Mouse (Mus musculus) testis, postnatal 14 days (tissue): ENCODE measurements around the gene Slc25a39.
A peak's percentile ranks its signal among the peaks of the same experiment; 100 is the strongest.

Source experiments
- DNase-seq: peaks from one replicate; pipeline ENCODE4 v3.0.0; 2021; ENCODE audit warnings: low spot score

Gene Slc25a39

GRCm38 (mm10) chr11:102436471-102436790 is 28.7 kb upstream of the Slc25a39 start:
- no peak for DNase-seq

DNA sequence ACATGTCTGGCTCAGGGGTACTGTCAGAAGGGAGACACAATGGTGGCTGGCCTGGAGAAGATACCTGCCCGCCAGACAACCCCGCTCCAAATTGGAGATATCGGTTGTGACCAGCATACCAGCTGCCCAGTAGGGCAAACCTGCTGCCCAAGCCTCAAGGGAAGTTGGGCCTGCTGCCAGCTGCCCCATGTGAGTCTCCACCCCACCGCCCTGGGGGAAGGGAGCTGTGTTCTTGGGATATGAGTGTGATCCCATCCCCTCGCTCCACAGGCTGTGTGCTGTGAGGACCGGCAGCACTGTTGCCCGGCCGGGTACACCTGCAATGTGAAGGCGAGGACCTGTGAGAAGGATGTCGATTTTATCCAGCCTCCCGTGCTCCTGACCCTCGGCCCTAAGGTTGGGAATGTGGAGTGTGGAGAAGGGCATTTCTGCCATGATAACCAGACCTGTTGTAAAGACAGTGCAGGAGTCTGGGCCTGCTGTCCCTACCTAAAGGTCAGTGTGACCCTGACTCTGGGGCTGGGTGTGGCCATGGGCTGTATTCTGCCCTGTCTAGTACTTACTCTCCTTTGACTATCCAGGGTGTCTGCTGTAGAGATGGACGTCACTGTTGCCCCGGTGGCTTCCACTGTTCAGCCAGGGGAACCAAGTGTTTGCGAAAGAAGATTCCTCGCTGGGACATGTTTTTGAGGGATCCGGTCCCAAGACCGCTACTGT is 28.2 kb upstream of the Slc25a39 start:
- DNase-seq, result no peak

GRCm38 (mm10) chr11:102434816-102435705 is 27.3 kb upstream of the Slc25a39 start:
- no peak for DNase-seq

- DNase-seq, result peak; percentile 79
Observed at GRCm38 (mm10) chr11:102434406-102434805, 26.7 kb upstream of the Slc25a39 start.

DNA sequence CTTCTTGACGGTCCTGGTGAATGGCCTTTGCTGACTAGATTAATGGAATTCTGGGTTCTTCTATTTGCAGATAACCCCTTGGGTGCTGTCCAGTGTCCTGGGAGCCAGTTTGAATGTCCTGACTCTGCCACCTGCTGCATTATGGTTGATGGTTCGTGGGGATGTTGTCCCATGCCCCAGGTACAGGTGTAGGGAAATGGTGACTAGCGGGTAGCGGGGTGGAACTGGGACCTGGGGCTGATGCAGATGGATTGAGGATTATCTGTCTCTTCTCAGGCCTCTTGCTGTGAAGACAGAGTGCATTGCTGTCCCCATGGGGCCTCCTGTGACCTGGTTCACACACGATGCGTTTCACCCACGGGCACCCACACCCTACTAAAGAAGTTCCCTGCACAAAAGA is 26.1 kb upstream of the Slc25a39 start:
- DNase-seq, result no peak

GRCm38 (mm10) chr11:102432896-102433295 is 25.1 kb upstream of the Slc25a39 start:
- no peak for DNase-seq

GRCm38 (mm10) chr11:102432115-102432843 is 24.5 kb upstream of the Slc25a39 start:
- no peak for DNase-seq

- DNase-seq, result no peak
Observed at GRCm38 (mm10) chr11:102431728-102432114, 24.0 kb upstream of the Slc25a39 start.

DNA sequence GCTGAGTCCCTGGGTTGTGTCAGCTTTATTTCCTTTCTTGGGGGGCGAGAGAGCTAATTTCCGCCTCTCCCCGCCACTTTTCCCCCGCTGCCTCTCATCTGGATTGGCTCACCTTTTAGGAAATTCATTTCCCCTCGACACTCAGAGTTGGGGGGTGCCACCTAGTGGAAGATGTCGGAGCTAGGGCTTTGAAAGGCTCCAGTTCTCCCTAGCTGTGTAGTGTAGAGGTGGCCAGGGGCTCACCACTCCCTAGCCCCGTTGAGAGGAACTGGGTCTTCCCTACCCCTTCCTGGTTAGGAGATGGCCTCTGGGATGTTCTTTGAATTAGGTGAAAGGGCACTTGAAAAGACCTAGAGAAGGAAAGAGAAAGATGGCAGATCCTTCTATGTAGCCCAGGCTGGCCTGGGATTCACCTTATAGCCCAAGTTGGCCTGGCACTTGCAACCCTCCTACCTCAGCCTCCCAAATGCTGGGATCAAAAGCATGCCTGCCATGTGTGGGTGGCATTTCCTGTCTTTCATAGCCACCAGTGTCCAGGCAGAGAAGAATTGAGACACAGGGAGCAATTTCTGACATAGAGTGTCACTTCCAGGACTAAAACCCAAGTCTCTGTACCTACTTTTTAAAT is 23.4 kb upstream of the Slc25a39 start:
- no peak for DNase-seq

GRCm38 (mm10) chr11:102430121-102431017 is 22.6 kb upstream of the Slc25a39 start, which contains the start of gene Grn:
TSS of gene Grn (plus strand) at chr11:102430315.
- peak; percentile 90 for DNase-seq

- DNase-seq, result no peak
Observed at GRCm38 (mm10) chr11:102429551-102429950, 21.8 kb upstream of the Slc25a39 start.

DNA sequence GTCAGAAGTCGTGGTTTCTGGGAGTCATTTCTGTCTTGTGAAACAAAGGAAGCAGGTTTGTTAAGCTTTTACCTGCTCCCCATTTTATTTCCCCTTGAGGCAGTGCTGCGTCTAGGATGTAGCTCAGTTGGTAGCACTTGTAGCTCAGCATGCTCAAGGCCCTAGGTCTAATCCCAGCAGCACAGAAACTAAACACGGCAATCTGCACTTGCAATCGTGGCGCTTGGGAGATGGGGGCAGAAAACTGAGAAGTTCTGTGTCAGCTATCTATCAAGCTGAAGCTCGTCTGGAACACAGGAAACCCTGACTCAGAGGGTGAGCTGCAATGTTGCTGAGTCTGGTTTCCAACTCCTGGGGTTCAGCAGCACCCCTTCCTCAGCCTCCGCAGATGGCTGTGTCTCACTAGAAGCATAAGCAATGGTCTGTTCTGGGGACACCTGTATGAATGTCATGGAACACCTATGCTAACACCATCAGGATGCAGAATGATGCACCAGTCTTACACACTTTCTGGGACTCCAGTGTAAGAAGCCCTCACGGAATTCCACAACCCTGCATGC is 21.3 kb upstream of the Slc25a39 start:
- no peak for DNase-seq

DNA sequence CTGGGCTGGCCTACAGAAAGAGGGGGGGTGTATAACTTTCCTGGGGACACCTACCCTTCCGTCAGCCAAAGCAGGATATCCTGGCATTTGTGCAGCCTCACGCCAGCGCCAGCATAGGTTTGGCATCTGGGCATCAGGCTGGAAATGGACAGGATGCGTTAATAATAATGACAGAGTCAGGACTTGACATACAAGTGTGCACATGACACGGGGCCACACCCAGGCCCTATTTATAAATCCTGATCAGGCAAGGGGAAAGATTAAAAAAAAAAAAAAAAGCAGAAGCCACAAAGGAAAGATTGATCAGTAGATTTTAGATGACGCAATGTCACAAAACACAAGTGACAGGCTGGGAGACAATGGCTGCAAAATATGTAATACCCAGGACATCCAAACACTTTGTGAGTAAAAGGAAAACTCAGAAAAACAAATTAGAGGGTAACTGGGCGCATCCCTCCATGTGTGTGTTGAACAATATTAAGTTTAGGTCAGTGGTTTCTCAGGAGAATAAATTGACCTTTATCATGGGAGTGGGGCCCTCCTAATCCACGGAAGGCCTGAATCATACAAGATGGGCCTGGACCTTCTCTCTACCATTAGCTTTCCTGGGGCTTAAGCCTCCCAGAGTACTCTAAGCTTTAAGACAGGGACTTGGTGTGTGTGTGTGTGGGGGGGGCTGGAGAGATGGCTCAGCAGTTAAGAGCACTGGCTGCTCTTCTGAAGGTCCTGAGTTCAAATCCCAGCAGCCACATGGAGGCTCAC is 18.0 kb upstream of the Slc25a39 start:
- no peak for DNase-seq

- DNase-seq, result no peak
Observed at GRCm38 (mm10) chr11:102424666-102425065, 16.9 kb upstream of the Slc25a39 start.

GRCm38 (mm10) chr11:102421559-102421958 is 13.8 kb upstream of the Slc25a39 start:
- DNase-seq, result no peak

- DNase-seq, result no peak
Observed at GRCm38 (mm10) chr11:102418887-102419286, 11.1 kb upstream of the Slc25a39 start.

GRCm38 (mm10) chr11:102417160-102417559 is 9.4 kb upstream of the Slc25a39 start:
- no peak for DNase-seq

DNA sequence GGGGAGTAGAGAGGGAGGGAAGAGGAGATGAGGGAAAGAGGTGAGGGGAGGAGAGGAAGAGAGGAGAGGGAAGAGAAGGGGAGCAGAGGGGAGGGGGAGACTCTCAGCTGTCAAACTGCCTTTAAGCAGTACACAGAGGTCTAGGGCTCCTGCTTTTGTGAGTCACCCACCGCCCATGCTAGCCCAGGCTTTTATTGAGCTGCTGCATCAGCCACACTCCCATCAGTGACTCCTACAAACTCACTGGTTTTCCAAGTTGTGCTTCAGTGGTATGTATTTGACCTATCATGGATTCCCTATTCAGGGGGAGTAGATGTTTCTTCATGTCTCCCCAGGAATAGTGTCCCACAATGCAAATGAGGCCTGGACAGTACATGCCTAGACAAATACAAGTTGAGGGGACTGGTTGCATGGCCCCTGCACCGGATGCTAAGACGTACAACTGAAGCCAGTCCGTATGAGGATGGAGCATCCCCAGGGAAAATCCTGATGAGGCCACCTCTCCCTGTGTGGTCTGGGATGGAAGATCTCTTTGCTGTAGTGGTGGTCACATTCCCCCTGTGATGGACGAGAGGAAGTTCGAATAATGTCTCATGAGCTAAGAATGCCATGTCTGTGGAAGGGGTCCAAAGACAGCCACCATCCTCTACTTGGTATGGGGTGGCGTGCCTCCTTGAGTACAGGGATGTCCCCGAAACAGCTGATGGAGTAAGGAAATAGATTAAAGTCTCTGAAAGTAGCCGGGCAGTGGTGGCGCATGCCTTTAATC is 7.5 kb upstream of the Slc25a39 start:
- no peak for DNase-seq

DNA sequence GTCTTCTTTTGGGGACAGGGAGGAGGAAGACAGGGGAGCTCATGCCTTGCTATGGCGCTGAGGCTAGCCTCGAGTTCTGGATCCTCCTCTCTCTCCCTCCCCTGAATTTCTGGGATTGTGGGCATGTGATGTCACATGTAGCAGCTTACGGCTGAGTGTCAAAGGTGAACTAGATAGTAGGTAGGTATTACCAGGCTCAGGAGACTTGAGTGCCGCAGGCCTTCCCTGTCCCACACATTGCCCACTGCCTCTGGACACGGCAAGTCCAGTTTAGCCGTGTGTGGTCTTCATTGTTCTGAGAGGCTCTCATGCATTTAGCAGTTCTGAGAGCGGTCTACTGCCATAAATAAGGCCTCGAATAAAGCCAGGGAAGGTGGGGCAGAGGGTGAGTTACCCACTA is 5.3 kb upstream of the Slc25a39 start:
- peak; percentile 3 for DNase-seq
